Mouse (Mus musculus): ENCODE measurements around the gene Gm10392.

The Gm10392 gene

GRCm38 (mm10) chr11:77508068-77509021 is 10.7 kb downstream of the Gm10392 start:
- DNase-seq (ENCODE audit: low spot score): peak; percentile 78

GRCm38 (mm10) chr11:77507426-77507825 is 11.6 kb downstream of the Gm10392 start:
- DNase-seq (ENCODE audit: low spot score): no peak

GRCm38 (mm10) chr11:77506941-77507340 is 12.1 kb downstream of the Gm10392 start:
- no peak for DNase-seq (ENCODE audit: low spot score)

DNA sequence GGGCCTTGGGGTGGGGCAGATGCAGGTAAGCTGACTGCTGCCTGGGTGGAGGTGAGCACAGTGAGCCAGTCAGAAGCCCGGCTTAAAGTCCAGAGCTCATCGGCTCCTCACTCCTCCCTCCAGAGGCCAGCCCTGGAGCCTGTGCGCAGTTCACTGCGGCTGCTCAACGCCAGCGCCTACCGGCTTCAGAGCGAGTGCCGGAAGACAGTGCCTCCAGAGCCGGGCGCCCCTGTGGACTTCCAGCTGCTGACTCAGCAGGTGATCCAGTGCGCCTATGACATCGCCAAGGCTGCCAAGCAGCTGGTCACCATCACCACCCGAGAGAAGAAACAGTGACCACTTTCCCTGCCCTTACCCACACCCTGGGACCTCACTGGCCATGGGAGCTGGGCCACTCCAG is 12.7 kb downstream of the Gm10392 start:
- peak; percentile 87 for DNase-seq (ENCODE audit: low spot score)

GRCm38 (mm10) chr11:77505291-77505980 is 13.6 kb downstream of the Gm10392 start:
- DNase-seq (ENCODE audit: low spot score): peak; percentile 32

- DNase-seq (ENCODE audit: low spot score): no peak
Observed at GRCm38 (mm10) chr11:77504377-77504776, 14.6 kb downstream of the Gm10392 start.

DNA sequence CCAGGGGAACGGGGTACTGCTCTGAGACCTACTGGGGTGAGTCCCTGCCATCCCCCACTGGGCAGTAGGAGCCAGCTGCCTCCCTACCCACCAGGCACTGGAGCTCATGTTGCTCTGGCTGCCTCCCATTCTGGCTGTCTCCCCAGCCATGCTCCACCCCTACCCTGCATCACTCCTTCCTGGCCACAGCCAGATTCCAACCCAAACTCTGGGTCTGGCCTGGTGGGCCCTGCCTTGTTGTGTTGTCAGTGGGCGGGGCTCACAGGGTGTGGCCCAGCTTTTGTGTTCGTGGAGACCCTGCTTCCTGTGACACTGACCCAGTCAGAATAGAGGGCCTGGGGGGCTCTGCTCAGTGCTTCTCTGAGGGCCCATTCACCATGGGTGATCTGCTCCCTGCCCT is 15.5 kb downstream of the Gm10392 start:
- DNase-seq (ENCODE audit: low spot score): no peak

DNA sequence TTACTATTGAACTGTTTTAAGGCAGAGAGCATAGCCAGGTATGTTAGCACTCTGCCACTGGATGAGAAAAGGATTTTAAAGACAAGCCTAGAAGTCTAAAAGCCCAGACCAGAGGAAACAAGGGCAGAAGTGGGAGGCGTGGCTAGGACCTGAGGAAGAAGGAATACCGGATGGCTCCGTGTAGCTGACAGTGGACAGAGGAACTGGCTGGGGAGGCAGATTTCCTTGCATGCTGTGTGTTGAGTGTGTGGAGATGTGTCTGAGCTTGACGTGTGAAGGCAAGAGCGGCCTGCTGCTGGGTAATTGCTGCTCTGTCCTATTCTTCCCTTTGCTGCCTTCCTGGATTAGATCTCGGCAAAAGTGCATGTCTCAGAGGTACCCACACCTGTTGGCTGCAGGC is 16.5 kb downstream of the Gm10392 start:
- no peak for DNase-seq (ENCODE audit: low spot score)

DNA sequence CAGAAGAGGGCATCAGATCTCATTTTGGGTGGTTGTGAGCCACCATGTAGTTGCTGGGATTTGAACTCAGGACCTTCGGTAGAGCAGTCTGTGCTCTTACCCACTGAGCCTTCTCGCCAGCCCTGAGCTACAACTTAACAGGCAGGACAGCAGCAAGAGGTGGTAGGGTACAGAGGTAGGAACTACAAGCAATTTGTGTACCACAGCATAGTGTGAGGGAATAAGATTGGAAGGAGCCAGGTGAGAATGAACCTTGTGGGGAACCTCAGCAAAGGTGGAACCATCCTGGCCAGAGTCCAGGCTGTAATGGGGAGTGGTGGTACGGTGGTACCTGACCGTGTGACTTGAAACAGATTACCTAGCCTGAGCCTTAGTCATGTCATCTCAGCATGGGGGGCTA is 17.0 kb downstream of the Gm10392 start:
- DNase-seq (ENCODE audit: low spot score): no peak

GRCm38 (mm10) chr11:77501392-77501791 is 17.6 kb downstream of the Gm10392 start:
- DNase-seq (ENCODE audit: low spot score): peak; percentile 28

DNA sequence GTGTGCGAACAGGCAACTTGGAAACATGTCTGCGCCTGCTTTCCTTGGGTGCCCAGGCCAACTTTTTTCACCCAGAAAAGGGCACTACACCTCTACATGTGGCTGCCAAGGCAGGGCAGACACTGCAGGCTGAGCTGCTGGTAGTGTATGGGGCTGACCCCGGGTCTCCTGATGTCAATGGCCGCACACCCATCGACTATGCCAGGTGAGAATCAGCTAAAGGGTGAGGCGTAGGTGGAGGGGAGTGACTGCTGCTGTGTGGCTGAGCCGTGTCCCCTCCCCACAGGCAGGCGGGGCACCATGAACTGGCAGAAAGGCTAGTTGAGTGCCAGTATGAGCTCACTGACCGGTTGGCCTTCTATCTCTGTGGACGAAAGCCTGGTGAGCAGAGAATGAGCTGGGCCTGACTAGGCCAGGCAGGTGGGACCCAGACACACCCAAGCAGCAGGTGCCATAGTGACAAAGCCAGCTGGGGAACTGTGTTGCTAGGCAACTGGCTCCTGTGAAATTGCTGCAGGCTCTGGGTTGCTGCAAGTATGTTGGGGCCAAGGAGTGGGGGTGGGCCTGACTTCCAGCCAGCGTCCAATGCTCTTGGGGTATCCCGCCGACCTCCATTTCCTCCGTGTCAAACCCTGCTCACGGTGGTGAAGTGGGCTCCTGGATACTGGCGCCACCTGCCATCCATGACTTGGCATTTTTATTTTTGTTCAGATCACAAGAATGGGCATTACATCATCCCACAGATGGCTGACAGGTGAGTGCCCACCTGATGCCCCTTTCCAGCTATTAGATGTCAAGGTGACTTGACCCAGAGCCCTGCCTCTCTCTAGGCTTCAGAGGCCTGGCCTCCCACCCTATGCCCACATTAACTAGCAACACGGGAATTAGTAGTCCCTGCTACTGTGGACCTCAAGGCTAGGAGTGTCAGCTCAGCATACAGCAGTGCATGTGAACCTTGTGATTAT is 18.4 kb downstream of the Gm10392 start:
- no peak for DNase-seq (ENCODE audit: low spot score)

DNA sequence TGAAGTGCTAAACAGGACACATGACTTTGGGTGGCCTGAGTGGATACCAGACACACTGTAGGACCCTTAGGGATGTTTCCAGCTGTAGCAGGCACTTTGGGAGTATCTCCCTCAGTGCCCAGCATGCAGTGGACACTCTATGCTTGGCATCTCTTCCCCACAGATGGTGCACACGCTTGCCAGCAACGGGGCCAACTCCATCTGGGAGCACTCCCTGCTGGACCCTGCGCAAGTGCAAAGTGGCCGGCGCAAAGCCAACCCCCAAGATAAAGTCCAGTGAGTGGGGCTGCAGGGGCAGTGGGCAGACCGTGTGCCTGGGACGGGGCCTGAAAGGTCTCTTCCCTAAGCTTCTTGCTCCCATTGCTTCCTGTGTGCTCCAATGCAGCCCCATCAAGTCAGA is 19.6 kb downstream of the Gm10392 start:
- no peak for DNase-seq (ENCODE audit: low spot score)

- peak; percentile 86 for DNase-seq (ENCODE audit: low spot score)
Observed at GRCm38 (mm10) chr11:77498261-77499139, 20.5 kb downstream of the Gm10392 start.

- DNase-seq (ENCODE audit: low spot score): no peak
Observed at GRCm38 (mm10) chr11:77497851-77498250, 21.1 kb downstream of the Gm10392 start.

DNA sequence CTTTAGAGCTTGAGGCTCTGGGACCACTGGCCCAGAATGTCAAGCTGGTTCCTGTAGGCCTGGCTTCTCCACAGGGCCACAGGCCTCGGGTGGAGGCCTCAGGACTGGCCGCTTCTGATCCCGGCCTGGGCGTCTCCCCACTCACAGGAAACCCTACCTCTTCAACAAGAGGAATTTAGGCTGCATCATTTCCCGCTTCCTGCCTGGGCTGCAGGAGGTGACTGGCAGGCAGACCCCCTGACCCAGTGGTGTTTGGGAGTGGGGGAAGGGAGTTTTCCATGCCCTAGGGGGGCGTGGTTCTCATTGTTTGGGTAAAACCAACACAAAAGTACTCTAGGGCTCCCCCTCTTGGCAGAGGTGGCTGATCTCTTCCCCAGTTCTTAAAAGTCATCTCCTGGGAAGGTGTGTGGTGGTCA is 21.6 kb downstream of the Gm10392 start:
- peak; percentile 77 for DNase-seq (ENCODE audit: low spot score)

- DNase-seq (ENCODE audit: low spot score): peak; percentile 55
Observed at GRCm38 (mm10) chr11:77495507-77495906, 23.5 kb downstream of the Gm10392 start.

DNA sequence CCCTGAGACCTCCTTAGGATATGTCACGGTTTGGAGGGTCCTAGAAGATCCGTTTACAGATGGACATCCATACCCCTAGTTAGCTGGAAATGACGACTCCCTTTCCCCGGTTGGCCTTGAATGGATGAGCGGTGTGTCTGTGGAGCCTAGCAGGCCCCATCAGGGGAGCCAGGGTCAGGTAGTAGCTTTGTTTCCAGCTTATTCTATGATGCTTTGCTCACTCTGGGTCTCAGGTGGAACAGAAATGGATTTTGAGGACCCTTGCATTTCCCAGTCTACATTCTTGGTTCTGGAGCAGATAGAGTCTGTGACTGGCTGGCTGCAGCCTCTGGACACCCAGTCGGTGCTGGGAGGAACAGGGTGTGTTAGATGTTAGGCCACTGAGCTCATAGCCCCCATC is 24.2 kb downstream of the Gm10392 start:
- no peak for DNase-seq (ENCODE audit: low spot score)

DNA sequence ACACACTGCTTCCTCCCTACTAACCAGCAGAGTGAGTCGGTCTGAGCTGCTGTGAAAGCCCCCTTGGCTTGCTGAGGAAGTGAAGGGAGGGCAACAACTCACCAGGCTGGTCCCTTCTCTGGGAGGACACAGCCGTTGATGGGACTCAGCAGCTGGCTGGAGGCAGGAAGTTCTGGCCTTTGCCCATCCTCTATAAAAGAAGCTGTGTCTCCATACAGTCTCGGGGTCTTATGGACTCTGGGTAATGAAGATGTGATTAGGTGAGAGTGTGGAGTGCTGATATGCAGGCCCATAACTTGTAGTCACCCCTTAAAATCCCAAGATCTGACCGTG is 24.7 kb downstream of the Gm10392 start:
- DNase-seq (ENCODE audit: low spot score): no peak

DNA sequence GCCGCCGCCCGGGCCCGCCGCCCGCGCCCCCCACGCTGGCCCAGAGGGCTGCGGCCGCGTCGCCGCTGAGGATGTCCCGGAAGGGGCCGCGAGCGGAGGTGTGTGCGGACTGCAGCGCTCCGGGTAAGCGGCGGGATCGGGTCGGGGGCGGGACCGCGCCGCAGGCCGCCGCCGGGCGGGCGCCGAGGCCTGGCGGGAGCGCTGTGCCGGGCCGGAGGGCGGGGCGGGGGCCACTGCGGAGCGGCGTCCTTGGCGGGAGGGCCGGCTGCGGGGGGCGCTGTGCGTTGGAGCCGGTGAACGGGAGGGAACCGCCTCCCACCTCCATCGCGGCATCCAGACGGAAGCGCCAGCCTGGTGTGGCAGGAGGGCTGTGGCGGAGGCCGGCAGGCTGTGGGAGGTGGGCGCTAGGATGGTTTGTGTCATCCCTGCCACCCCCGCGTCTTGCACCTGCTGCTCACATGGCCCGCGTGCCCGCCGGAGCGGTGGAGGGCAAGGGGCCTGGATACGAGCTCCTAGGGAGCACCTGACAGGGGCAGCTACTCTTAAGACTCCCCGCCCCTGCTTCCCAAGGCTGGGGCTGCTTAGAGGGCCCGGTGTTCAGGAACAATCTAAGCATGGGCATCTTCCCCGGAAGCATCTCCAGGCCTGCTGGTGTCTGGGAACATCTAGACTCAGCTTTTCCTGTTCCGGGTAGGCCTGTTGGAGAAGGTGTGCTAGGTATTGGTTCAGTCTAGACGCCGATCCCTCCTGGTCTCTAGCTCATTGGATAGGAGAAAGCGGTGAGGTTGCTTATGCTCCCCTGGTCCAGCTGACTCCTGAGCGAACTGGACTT is 25.3 kb downstream of the Gm10392 start, which contains the start of gene Git1:
Git1 (plus strand) TSS at position 51 of the 832 bp plus-strand sequence.
- DNase-seq (ENCODE audit: low spot score): peak; percentile 58

DNA sequence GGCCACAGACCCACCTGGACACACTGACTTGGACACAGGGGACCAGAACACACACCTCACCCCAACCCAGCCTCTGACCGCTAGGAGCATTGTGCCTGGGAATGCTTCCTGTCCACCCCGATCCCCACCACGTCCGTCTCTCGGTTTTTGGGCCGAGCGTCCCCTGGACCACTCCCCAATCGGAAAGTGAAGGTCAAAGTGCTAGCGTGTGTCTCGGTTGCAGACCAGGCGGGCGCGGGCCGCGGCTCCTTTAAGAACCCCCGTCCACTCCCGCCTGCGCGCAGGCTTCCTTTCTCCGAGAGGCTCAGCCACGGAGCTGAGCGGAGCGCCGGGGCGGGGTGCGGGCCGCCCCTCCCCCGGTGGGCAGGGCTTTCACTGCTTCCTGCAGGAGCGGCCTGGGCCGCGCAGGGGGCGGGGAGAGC is 26.1 kb downstream of the Gm10392 start:
- DNase-seq (ENCODE audit: low spot score): peak; percentile 92
